Mouse (Mus musculus): ENCODE data around the gene Krtap3-2. TPM values are rescaled to one million over a fixed set of nuclear protein-coding genes. Genes with fewer than 3 reads are reported as not detected.

The Krtap3-2 gene
- polyA plus RNA-seq (2012; rRNA removed), result 0.81 and 3.3 TPM in 2 replicates

DNA sequence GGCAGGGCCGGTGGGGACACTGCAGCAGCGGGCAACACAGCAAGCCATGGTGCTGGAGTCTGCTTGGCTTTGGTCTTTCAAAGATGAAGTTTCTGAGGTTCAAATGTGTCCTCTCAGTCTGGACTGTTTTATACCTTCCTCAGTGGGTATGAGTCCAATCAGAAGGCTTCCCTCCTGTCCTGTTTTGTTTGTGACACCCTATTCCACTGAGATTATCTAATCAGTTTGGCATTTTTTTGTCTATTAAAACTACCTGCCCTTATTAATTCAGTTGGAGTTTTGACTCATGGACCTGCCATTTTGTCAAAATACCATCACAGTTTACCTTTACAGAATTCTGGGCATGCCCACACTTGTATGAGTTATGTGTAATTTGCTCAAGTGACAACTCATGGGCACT, at the start of gene Krtap3-2:
Krtap3-2 (minus strand) TSS at position 101 of the 400 bp plus-strand sequence.

DNA sequence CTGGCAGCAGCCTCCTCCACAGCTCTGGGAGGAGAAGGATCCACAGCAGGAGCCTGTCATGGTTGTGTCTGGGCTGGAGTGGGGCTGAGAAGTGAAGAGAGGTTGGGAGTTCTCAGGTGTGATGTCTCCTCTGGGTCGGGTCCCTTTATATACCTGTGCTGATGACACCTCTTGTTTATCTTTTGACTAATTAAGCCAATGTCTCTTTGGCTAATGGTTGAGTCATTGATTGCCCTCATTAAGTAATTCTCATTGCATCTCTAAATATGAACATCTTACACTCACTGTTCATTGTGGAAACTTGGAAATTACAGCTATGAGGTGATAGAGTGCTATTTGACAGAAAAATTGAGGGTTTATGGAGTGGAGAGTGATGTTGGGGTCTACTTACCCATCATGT, 46.6 kb upstream of the Krtap3-2 start, which contains the start of gene Gm11938:
Gm11938 (minus strand) TSS at position 101 of the 400 bp plus-strand sequence.

DNA sequence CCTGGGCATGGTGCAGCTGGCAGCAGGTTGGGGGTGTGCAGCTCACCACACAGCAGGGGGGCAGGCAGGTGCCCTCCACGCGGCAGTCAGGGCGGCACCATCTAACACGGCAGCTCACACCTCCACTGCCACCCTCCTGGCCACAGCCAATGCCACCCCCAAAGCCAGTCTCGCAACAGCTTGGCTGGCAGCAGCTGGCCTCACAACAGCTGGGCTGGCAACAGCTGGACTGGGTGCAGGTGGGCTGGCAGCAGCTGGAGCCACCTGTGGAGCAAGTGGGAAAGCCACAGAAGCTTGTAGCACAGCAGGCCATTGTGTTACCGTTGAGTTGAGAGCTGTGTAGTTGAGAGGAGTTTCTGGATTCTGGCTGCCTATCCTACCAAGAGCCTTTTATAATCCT, 41.1 kb upstream of the Krtap3-2 start, which contains the start of gene Krtap9-3:
Krtap9-3 (minus strand) TSS at position 364 of the 400 bp plus-strand sequence.

DNA sequence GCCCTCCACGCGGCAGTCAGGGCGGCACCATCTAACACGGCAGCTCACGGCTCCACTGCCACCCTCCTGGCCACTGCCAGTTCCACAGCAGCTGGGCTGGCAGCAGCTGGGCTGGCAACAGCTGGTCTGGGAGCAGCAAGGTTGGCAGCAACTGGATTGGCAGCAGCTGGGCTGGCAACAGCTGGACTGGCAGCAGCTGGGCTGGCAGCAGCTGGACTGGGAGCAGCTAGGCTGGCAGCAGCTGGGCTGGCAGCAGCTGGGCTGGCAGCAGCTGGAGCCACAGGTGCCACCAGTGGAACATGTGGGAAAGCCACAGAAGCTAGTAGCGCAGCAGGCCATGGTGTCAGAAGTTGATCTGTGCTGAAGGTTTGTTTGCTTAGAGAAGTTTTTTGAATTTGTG, 34.3 kb upstream of the Krtap3-2 start, which contains the start of gene Krtap1-3:
Krtap1-3 (minus strand) TSS at position 359 of the 400 bp plus-strand sequence.

DNA sequence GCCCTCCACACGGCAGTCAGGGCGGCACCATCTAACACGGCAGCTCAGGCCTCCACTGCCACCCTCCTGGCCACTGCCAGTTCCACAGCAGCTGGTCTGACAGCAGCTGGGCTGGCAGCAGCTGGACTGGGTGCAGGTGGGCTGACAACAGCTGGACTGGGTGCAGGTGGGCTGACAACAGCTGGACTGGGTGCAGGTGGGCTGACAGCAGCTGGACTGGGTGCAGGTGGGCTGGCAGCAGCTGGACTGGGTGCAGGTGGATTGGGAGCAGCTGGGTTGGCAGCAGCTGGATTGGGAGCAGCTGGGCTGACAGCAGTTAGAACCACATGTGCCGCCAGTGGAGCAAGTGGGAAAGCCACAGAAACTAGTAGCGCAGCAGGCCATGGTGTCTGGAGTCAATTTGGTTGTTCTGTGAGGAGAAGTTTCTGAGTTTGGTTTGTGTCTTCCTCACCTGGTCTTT, 26.6 kb upstream of the Krtap3-2 start, which contains the start of gene Krtap1-4:
Krtap1-4 (minus strand) TSS at position 410 of the 460 bp plus-strand sequence.

DNA sequence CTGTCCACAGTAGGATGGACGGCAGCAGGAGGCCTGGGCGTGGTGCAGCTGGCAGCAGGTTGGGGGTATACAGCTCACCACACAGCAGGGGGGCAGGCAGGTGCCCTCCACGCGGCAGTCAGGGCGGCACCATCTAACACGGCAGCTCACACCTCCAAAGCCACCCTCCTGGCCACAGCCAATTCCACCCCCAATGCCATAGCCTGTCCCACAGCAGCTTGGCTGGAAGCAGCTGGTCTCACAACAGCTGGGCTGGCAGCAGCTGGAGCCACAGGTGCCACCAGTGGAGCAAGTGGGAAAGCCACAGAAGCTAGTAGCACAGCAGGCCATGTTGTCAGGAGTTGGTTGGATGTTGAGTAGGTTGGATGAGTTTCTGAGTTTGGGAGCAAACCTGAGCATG, 24.0 kb upstream of the Krtap3-2 start, which contains the start of gene Krtap1-5:
Krtap1-5 (minus strand) TSS at position 381 of the 400 bp plus-strand sequence.

DNA sequence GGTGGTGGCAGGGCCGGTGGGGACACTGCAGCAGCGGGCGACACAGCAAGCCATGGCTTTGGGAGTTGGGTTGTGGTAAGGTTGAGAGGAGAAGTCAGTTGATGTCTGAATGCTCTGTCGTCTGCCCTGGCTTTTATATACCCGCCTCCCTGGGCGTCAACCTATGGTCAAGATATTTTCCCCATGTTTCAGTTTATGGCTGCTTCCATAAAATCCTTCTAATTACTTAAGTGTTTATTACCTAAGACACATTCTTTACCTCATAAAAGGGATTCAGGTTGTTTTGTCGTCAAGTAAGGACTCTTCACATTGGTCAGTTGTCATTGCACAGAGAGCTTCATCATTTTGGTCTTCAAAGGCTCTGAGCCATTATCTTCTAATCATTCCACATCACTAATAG, 9.9 kb upstream of the Krtap3-2 start, which contains the start of gene Krtap3-1:
Krtap3-1 (minus strand) TSS at position 101 of the 400 bp plus-strand sequence.

DNA sequence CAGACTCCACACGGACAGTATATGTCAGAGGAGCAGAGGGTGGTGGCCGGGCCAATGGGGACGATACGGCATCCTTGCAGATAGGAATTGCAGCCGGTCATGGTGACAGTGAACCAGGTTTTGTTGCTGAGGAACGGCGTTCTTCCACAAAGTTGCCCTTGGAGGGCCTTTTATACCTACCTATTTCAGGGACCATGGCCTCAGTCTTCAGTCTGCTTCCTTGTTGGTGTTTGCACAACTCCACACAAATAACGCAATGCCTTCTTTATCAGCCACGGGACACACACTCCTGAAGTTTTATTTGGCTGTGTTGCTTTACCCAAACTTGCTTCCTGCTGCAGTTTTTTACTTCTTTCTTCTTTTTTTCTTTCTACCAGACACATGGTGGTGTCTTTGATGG, 2.7 kb upstream of the Krtap3-2 start, which contains the start of gene Gm11939:
Gm11939 (minus strand) TSS at position 101 of the 400 bp plus-strand sequence.

DNA sequence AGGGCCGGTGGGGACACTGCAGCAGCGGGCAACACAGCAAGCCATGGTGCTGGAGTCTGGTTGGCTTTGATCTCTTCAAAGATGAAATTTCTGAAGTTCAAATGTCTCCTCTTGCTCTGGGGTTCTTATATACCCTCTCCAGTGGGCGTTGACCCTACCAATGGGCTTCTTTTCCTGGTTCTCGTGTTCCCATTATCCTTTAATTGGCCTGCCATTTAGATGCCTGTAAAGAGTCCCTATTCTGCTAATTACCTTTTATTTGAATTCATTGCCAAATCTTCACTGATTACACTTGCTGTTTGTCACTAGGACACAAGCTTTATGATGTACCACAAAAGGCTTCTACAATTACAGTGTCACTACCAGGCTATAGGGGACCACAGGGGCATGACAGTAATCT, 5.9 kb downstream of the Krtap3-2 start, which contains the start of gene Krtap3-3:
Krtap3-3 (minus strand) TSS at position 101 of the 400 bp plus-strand sequence.

DNA sequence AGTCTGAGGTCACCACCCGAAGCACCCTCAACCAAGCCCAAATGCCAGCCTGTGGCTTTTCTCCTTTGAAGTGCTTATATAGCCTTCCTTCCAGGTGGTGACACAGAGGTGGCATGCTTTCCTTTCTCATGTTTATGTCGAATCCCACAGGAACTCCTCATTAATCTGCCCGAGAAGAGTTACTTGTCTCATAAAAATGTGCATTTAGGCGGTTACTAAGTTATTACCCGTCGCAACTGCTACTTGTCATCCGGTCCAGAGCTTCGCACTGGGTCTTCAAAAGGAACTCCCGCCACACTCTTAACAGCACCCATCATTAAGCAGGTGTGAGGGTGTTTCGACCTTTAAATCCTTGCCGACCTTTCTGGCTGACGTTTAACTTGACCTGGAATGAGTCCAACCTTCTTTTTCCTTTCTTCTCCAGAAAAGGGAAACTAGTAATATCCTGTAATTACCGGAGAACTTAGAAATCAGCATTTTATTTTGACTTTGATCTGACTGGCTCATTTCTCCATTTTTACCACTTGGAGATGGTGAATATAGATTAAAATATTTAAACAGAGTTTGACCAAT, 35.3 kb downstream of the Krtap3-2 start, which contains the start of gene Krt39:
Krt39 (minus strand) TSS at position 51 of the 573 bp plus-strand sequence.

Other genes starting within 250 kb of the Krtap3-2 start
- gene Krt25, start 233.9 kb downstream of the Krtap3-2 start, polyA plus RNA-seq (2012; rRNA removed), result not detected in 2 replicates
- not detected in 2 replicates for gene Krt26, start 218.9 kb downstream of the Krtap3-2 start, polyA plus RNA-seq (2012; rRNA removed)
- gene Krt27, start 205.7 kb downstream of the Krtap3-2 start, polyA plus RNA-seq (2012; rRNA removed), result not detected in 2 replicates
- not detected in 2 replicates for gene Krt28, start 181.9 kb downstream of the Krtap3-2 start, polyA plus RNA-seq (2012; rRNA removed)
- 321 and 430 TPM in 2 replicates for gene Krt10, start 167.5 kb downstream of the Krtap3-2 start, polyA plus RNA-seq (2012; rRNA removed)
- 0.58 and 0.89 TPM in 2 replicates for gene Krt12, start 134.6 kb downstream of the Krtap3-2 start, polyA plus RNA-seq (2012; rRNA removed)
- gene Krt20, start 118.7 kb downstream of the Krtap3-2 start, polyA plus RNA-seq (2012; rRNA removed), result 24.2 and 29.7 TPM in 2 replicates
- gene Krt23, start 63.7 kb downstream of the Krtap3-2 start, polyA plus RNA-seq (2012; rRNA removed), result 108 and 113 TPM in 2 replicates
- gene Krt39, start 35.5 kb downstream of the Krtap3-2 start, polyA plus RNA-seq (2012; rRNA removed), result not detected in 2 replicates
- gene Krt40, start 13.7 kb downstream of the Krtap3-2 start, polyA plus RNA-seq (2012; rRNA removed), result not detected in 2 replicates
- gene Krtap3-3, start 6.0 kb downstream of the Krtap3-2 start, polyA plus RNA-seq (2012; rRNA removed), result 0.44 TPM in 1 of 2 replicates, not detected in the other
- not detected in 2 replicates for gene Gm11939, start 2.6 kb upstream of the Krtap3-2 start, polyA plus RNA-seq (2012; rRNA removed)
- not detected in 2 replicates for gene Krtap3-1, start 9.8 kb upstream of the Krtap3-2 start, polyA plus RNA-seq (2012; rRNA removed)
- gene Krtap1-5, start 24.2 kb upstream of the Krtap3-2 start, polyA plus RNA-seq (2012; rRNA removed), result not detected in 2 replicates
- 0.21 TPM in 1 of 2 replicates, not detected in the other for gene Krtap1-4, start 26.8 kb upstream of the Krtap3-2 start, polyA plus RNA-seq (2012; rRNA removed)
- gene Krtap1-3, start 34.5 kb upstream of the Krtap3-2 start, polyA plus RNA-seq (2012; rRNA removed), result not detected in 2 replicates
- not detected in 2 replicates for gene Krtap9-3, start 41.3 kb upstream of the Krtap3-2 start, polyA plus RNA-seq (2012; rRNA removed)
- gene Gm11938, start 46.5 kb upstream of the Krtap3-2 start, polyA plus RNA-seq (2012; rRNA removed), result not detected in 2 replicates
- not detected in 2 replicates for gene Gm11937, start 53.3 kb upstream of the Krtap3-2 start, polyA plus RNA-seq (2012; rRNA removed)
- not detected in 2 replicates for gene Krtap2-4, start 58.0 kb upstream of the Krtap3-2 start, polyA plus RNA-seq (2012; rRNA removed)
- gene Gm11562, start 63.6 kb upstream of the Krtap3-2 start, polyA plus RNA-seq (2012; rRNA removed), result not detected in 2 replicates
- gene Krtap4-1, start 71.4 kb upstream of the Krtap3-2 start, polyA plus RNA-seq (2012; rRNA removed), result not detected in 2 replicates
- not detected in 2 replicates for gene Krtap4-2, start 78.2 kb upstream of the Krtap3-2 start, polyA plus RNA-seq (2012; rRNA removed)
- gene Krtap4-7, start 87.2 kb upstream of the Krtap3-2 start, polyA plus RNA-seq (2012; rRNA removed), result not detected in 2 replicates
- gene Gm11555, start 93.4 kb upstream of the Krtap3-2 start, polyA plus RNA-seq (2012; rRNA removed), result not detected in 2 replicates
- not detected in 2 replicates for gene Gm11563, start 102.1 kb upstream of the Krtap3-2 start, polyA plus RNA-seq (2012; rRNA removed)
- gene Krtap4-6, start 109.1 kb upstream of the Krtap3-2 start, polyA plus RNA-seq (2012; rRNA removed), result not detected in 2 replicates
- not detected in 2 replicates for gene Gm14190, start 133.9 kb upstream of the Krtap3-2 start, polyA plus RNA-seq (2012; rRNA removed)
- gene Gm14180, start 177.4 kb upstream of the Krtap3-2 start, polyA plus RNA-seq (2012; rRNA removed), result not detected in 2 replicates
- gene Gm11595, start 216.1 kb upstream of the Krtap3-2 start, polyA plus RNA-seq (2012; rRNA removed), result not detected in 2 replicates
- gene Krtap4-8, start 223.9 kb upstream of the Krtap3-2 start, polyA plus RNA-seq (2012; rRNA removed), result not detected in 2 replicates
- not detected in 2 replicates for gene Krtap4-9, start 228.3 kb upstream of the Krtap3-2 start, polyA plus RNA-seq (2012; rRNA removed)
- not detected in 2 replicates for gene Gm11596, start 236.6 kb upstream of the Krtap3-2 start, polyA plus RNA-seq (2012; rRNA removed)
- not detected in 2 replicates for gene Gm11569, start 242.1 kb upstream of the Krtap3-2 start, polyA plus RNA-seq (2012; rRNA removed)
- gene Gm11554, start 247.6 kb upstream of the Krtap3-2 start, polyA plus RNA-seq (2012; rRNA removed), result 0.25 TPM in 1 of 2 replicates, not detected in the other

All from stomach, adult 2 months (tissue).